Mouse (Mus musculus) hindbrain, embryonic 12.5 days (tissue): ENCODE results near the gene Sox1. TPM values are rescaled to one million over a fixed set of nuclear protein-coding genes. Genes with fewer than 3 reads are reported as not detected.

Experiments
- microRNA-seq: library from miRNA; unstranded; fragments of <30 nt; microRNA quantifications from one replicate; pipeline ENCODE4, GENCODE M21; 2017
- polyA plus RNA-seq: library from polyadenylated mRNA; unstranded; fragments of >200 nt; fragmentation: Nextera tagmentation; extraction: Ambion mirVana; gene quantifications from 2 replicates; pipeline ENCODE4 v1.2.1, GENCODE M21; 2016

Sox1 gene
- polyA plus RNA-seq, 1 experiment from 2014 or later: 3.5 TPM

Small RNAs within 50 kb of the gene (microRNA-seq; reads per million reads assigned to microRNA genes)
- not detected for gene Gm25239

Other genes with a start within 250 kb of the Sox1 start
- gene A230072I06Rik, start 116.5 kb upstream of the Sox1 start, polyA plus RNA-seq: 0.12 TPM in 1 of 2 replicates, not detected in the other
- gene Spaca7, start 177.7 kb downstream of the Sox1 start, polyA plus RNA-seq: not detected in 2 replicates